Comparison of ENCODE assay signal across 8 mouse cellular contexts in genomic region chr19:59942716-59943321, GRCm38 (mm10). TPM values are rescaled to one million over a fixed set of nuclear protein-coding genes. Genes with fewer than 3 reads are reported as not detected.
DNase-seq lines count a peak whose midpoint lies in the region; ATAC-seq and TF ChIP-seq lines count a peak whose summit lies in the region.

No protein-coding gene starts in this region.

- no peaks in the 10 kb centered on the region for H3K9me3 ChIP-seq in G1E (replicated peaks)
- H3K9me3 ChIP-seq in forebrain, embryonic 11.5 days (ENCODE audit: control insufficient read depth, low read length): no peaks in the 10 kb centered on the region

- peak overlapping the region; percentile 58 for H3K4me3 ChIP-seq in kidney, adult 2 months (ENCODE audit: insufficient read depth, low read depth, low read length)
- peak overlapping the region; percentile 81 for H3K4me3 ChIP-seq in G1E (ENCODE audit: low read depth, low read length)
- H3K4me3 ChIP-seq in forebrain, embryonic 11.5 days (ENCODE audit: low read depth, low read length): peak overlapping the region; percentile 58

- TF ChIP-seq CTCF in kidney, adult 2 months (conservative IDR thresholded peaks at IDR 0.05; ENCODE audit: insufficient read depth, insufficient read length, low read depth, low read length): no peak
- no peak for TF ChIP-seq CTCF in G1E (IDR thresholded peaks at IDR 0.05; ENCODE audit: low read depth, low read length)

- TF ChIP-seq POLR2A in kidney, adult 2 months (IDR thresholded peaks at IDR 0.05; ENCODE audit: low read depth, low read length): no peak

- peak overlapping the region; percentile 93 for H3K9ac ChIP-seq in forebrain, embryonic 11.5 days (ENCODE audit: low read length)

- peaks cover 8% of the 10 kb centered on the region; the same call in 1 of the 2 replicates for H3K4me1 ChIP-seq in kidney, adult 2 months (ENCODE audit: control insufficient read depth, insufficient read depth, low read length)
- peaks cover 9% of the 10 kb centered on the region; the same call in 1 of the 2 replicates for H3K4me1 ChIP-seq in G1E (ENCODE audit: insufficient read depth, low read depth, low read length)
- no peaks in the 10 kb centered on the region; the same call in 1 of the 2 replicates for H3K4me1 ChIP-seq in forebrain, embryonic 11.5 days (replicated peaks; ENCODE audit: control insufficient read depth, insufficient read depth, low read length)

- WGBS in kidney, adult 2 months: 2% methylated on average over 27 of the region's 27 CpGs
- WGBS in forebrain, embryonic 11.5 days: under 1% methylated on average over 27 of the region's 27 CpGs

- peak overlapping the region; percentile 76 for H3K27ac ChIP-seq in kidney, adult 2 months (ENCODE audit: insufficient read depth, low read depth, low read length)
- peak overlapping the region; percentile 86 for H3K27ac ChIP-seq in forebrain, embryonic 11.5 days (ENCODE audit: low read depth, low read length)

- no peaks in the 10 kb centered on the region for H3K27me3 ChIP-seq in kidney, adult 2 months (replicated peaks; ENCODE audit: control insufficient read depth, insufficient read depth, low read length)
- H3K27me3 ChIP-seq in G1E (ENCODE audit: insufficient read depth, low read length): peaks cover 4% of the 10 kb centered on the region; the same call in 1 of the 2 replicates
- H3K27me3 ChIP-seq in forebrain, embryonic 11.5 days (ENCODE audit: control insufficient read depth, insufficient read depth, low read length): no peaks in the 10 kb centered on the region

- no peaks in the 10 kb centered on the region for H3K36me3 ChIP-seq in kidney, adult 2 months (ENCODE audit: control insufficient read depth, insufficient read depth, low read length)
- H3K36me3 ChIP-seq in G1E (replicated peaks): no peaks in the 10 kb centered on the region
- no peaks in the 10 kb centered on the region for H3K36me3 ChIP-seq in forebrain, embryonic 11.5 days (ENCODE audit: control insufficient read depth, insufficient read depth, low read length)

- H3K4me2 ChIP-seq in forebrain, embryonic 11.5 days (ENCODE audit: low read depth, low read length, severe bottlenecking): peak overlapping the region; percentile 76

- no peak for DNase-seq in kidney, adult 2 months
- DNase-seq in kidney, adult 11 months: no peak
- peak; percentile 6 for DNase-seq in G1E (ENCODE audit: low spot score)
- no peak for DNase-seq in forebrain, embryonic 11.5 days (ENCODE audit: low spot score)
- DNase-seq in kidney, postnatal 10 days: peak; percentile 20
- DNase-seq in mesoderm, embryonic 11.5 days (ENCODE audit: low read depth, low spot score): peak; percentile 14
- no peak for DNase-seq in urinary bladder, adult 18-20 months (ENCODE audit: low spot score in 2 of 2)
- no peak for DNase-seq in adrenal gland, adult 8-10 months

- 0 out of 2 replicates have a peak, but pooled peaks have one; percentile 18 for ATAC-seq in G1E (ENCODE audit: extremely low read depth, insufficient number of reproducible peaks, low FRiP score, poor library complexity, severe bottlenecking)
- peak; percentile 84 for ATAC-seq in forebrain, embryonic 11.5 days (replicated peaks; ENCODE audit: low FRiP score)

RNA-seq across cellular contexts. Expression of gene Rab11fip2, which starts 0.6 kb away (rescaled TPM):
- 4.7 and 5.3 TPM in 2 replicates for polyA plus RNA-seq in kidney, adult 2 months (2012; rRNA removed)
- total RNA-seq in G1E (2014; fragmentation: Nextera tagmentation) (8.6 and 8.9 TPM in 2 replicates), G1E (2017) (6.4 and 7.8 TPM in 2 replicates)
- polyA plus RNA-seq in G1E (2012): 1.1 and 1.2 TPM in 2 replicates
- 4.5 and 5.3 TPM in 2 replicates for polyA plus RNA-seq in forebrain, embryonic 11.5 days (2014; fragmentation: Nextera tagmentation; extraction: Ambion mirVana)
- total RNA-seq in adrenal gland, adult 8-10 months (2022): 10 to 100 TPM; 18.4 to 25.0 (median 22.2) TPM

Comparison
In these comparisons a context has a peak if more than half of its experiments do, and no peak if none do; other contexts are left out.
1. DNase-seq: peak in G1E (single experiment), kidney, postnatal 10 days (single experiment) and mesoderm, embryonic 11.5 days (single experiment); none in kidney, adult 2 months (single experiment), kidney, adult 11 months (single experiment), forebrain, embryonic 11.5 days (single experiment), urinary bladder, adult 18-20 months (0 of 2) and adrenal gland, adult 8-10 months (single experiment).
2. Peak in every context shown above with its lines, with median percentiles within 50 percentile points of each other: H3K4me3 ChIP-seq.